Mouse (Mus musculus) cerebellum, adult 8-10 months (tissue): ENCODE results near the gene Rsrp1.
"Not testable (repeated sequence)": the region's sequence is repeated elsewhere in the genome, so short reads cannot be mapped to it uniquely, and the experiment has no call there.

Experiments used
- DNase-seq: peaks from one replicate; pipeline ENCODE4 v3.0.0; 2022

Rsrp1 gene

DNA sequence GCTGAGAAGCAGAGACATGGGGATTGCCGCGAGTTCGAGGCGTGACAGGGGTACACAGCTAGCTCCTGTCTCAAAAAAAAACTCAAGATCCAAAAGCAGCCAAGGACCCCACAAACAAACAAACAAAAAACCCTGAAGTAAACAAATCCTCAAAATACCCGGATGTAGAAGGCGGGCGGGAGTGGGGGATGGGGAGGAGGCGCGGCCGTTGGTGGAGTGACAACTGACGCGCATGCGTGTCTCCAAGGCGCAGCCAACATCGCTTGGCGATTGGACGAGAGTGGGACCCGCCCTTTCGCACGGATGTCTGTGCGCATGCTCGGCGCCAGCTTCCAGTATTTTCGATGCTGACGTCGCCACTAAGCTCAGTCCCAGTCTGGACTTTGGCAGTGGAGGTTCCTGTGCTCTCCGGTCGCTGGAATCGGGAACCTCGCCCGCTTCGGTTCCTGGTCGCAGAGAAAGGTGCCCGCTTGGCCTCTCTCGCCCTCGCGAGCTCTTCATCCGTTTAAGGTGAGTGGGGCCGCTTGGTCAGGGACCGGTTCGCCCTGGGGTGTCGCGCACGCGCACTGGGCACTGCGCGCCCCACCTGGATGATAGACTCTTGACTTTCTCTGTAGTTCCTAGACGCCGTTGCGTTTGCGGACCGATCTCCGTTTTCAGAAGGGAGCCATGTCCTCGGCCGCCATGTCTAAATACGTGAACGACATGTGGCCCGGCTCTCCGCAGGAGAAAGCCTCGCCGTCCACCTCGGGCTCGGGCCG lies at the start of gene Rsrp1:
Gene Rsrp1, plus strand, starts transcription at position 335 of the 761 bp plus-strand sequence.
- DNase-seq: peak; percentile 98

DNA sequence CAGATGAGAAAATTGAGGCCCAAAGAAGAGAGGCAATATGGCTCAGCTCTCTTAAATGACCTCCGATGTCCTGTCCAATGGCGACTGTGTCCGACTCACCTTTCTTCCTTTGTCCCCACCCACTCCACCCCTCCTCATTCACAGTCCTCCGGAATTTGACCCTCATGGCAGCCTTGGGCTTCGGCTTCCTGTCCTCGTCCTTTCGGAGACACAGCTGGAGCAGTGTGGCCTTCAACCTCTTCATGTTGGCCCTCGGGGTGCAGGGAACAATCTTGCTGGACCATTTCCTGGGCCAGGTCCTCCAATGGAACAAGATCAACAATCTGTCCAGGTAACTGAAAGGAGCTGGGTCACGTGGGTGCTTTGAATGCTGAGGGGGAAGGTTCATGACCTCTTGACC lies 47.2 kb upstream of the Rsrp1 start:
- no peak for DNase-seq

DNA sequence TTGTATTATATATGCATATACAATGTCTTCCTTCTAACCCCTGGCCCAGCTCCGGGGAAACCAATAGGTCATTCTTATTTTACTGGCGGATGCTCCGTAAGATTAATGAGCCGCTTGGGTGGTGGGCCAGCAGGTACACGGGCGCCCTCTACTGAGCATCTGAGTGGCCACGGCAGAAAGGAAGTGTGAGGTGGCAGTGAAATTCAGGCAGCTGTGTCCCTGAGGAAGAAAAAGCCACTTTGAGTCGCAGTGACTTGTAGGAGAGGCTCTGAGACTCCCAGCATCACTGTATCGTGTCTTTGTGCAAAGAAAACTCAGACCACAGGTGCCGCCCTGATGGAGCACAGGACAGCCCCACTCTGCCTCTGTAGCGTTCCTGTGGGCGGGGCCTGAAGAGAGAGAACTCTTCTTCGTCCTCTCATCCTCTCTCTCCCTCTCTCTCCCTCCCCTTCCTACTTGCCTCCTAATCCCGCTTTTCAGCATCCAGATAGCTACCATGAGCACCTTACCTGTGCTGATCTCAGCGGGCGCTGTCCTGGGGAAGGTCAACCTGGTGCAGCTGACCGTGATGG lies 43.9 kb upstream of the Rsrp1 start:
- peak; percentile 73 for DNase-seq

DNA sequence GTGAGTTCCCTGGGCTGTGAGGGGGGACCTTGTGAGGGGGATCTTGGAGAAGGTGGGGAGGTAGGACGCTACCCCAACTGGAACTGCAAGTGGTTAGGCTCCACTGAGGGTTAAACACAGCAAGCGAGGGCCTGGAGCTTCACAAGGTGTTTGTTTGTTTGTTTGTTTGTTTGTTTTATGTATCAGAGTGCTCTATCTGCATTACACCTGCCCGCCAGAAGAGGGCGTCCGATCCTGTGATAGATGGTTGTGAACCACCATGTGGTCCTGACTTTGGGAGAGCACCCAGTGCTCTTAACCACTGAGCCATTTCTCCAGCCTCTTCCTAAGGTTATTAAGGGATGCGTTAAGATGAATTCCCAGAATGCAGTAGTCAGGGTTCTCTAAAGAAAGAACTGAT lies 43.4 kb upstream of the Rsrp1 start:
- DNase-seq: no peak

DNA sequence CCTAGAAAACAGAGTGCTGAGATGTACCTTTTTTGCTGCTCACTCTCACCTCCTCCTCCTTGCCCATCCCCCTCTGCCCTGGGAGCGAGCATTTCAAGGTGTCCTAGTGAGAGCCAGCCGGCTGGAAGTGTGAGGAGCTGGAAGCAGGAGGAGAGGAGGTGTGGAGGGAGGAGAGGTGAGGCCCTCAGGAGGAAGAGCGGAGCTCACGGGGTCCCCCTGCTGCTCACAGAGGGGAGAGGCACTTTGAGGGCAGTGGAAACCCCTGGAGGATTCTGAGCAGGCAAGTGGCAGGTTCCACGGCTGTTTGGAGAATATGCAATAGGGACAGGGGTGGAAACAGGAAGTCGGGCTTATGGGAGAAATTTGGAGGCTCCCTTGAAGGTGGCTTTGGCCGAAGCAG lies 40.1 kb upstream of the Rsrp1 start:
- DNase-seq: peak; percentile 19

DNA sequence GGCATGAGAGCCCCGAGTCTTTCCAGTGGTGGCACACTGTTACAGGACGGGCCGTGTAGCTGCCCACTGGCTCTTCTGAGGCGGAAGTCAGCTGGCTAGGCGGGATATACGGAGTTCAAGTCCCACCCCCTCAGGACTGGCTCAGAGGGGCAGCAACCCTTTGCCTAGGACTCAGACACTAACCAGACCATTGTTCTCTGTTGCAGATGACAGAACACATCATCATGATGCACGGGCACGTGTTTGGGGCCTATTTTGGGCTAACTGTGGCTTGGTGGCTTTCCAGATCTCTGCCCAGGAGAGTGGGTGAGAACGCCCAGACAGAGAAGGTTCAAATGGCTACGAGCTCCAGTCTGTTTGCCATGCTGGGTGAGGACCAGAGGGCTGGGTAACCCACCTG lies 39.6 kb upstream of the Rsrp1 start:
- no peak for DNase-seq

DNA sequence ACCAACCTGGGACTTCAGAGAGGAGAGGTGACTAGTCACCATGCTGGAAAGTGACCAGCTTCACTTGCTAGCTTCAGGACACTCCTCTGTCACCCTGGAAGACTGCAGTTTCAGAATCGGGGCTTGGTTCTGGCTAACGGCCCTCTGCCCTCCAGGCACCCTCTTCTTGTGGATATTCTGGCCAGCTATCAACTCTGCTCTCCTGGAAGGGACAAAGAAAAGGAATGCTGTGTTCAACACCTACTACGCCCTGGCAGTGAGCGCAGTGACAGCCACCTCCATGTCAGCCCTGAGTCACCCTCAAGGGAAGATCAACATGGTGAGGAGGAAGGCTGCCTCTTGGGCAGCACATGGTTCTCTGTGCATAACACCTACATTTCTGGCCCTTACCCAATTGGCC lies 39.0 kb upstream of the Rsrp1 start:
- no peak for DNase-seq

DNA sequence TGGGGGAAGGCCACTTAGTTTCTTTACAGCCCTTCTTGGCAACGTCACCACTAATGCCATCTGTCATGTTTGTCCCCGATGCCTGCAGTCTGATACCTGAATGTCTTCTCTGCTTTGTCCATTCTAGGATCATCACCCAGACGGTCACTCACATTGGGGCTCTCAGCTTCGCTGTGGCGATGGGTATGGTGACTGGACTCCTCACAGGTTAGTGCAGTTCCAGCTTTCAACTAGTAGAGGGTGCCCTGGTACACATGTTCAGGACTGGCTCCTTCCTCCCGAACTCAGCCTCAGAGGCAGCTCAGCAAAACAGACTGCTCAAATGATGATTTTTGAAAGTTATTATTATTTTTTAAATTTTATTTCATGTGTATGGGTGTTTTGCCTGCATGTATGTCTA lies 31.3 kb upstream of the Rsrp1 start:
- peak; percentile 70 for DNase-seq

DNA sequence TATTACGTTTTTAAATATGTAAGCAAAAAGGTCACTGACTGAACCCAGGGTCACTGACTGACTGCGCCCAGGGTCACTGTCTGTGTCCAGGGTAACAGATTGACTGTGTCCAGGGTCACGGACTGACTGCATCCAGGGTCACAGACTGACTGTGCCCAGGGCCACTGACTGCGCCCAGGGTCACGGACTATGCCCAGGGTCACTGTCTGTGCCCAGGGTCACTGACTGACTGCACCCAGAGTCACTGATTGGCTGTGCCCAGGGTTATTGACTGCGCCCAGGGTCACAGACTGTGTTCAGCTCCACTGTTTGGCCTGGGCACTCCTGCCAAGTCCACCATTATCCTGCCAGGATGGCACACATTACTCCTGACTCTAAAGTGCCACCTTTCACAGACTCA lies 26.1 kb upstream of the Rsrp1 start:
- DNase-seq: no peak

DNA sequence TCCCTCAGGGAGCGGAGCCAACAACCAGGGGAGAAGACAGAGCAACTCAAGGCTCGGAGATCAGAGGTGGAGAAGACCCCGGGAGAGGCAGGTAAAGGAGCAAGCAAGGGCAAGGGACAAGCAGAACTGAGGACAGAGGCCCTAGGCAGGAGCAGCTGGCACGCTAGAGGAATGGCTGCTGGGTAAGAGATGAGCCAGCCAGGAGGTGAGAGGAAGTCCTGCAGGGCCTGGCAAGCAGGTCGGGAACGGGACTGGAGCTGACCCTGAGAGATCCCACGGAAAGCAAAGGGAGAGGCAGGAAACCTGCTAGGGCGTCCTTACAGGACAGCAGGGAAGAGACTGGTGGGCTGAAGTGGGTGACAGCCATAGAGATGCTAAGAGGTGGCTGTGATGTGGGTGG lies 22.3 kb upstream of the Rsrp1 start:
- DNase-seq: no peak

DNA sequence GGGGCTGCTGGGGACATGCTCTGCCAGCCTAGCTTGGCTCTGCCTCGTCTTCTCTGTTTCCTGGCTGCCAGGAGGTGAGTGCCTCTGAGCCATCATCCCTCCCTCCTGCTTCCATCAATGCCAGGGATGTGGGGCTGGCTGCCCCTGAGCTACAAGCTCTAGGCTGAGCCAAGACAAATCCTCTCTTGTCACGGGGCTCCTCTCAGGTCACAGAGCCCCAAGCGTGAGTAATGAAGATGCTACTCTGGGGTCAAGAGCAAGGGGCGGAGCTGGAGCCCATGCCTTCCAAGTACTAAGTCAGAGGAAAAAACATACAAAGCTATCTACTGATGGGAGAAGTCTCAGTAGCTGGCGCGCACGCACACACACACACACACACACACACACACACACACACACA lies 20.3 kb upstream of the Rsrp1 start:
- DNase-seq: no peak

DNA sequence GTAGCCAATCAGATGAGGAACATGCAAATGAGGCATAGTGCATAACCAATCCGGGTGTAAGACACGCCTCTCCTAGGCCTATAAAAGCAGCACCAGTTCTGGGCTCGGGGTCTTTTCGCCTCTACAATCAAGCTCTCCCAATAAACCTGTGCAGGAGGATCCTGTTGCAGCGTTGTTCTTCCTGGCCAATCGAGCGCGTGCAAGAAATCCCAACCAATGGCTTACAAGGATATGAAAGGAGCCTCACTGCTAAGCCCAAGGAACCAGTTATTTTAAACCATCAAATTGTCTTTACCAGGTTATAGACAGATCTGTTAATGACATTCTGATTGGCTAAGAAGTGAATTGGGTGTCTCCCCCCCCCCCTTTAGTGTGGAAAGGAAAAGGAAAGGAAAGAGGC lies 12.0 kb upstream of the Rsrp1 start:
- not testable (repeated sequence) for DNase-seq

DNA sequence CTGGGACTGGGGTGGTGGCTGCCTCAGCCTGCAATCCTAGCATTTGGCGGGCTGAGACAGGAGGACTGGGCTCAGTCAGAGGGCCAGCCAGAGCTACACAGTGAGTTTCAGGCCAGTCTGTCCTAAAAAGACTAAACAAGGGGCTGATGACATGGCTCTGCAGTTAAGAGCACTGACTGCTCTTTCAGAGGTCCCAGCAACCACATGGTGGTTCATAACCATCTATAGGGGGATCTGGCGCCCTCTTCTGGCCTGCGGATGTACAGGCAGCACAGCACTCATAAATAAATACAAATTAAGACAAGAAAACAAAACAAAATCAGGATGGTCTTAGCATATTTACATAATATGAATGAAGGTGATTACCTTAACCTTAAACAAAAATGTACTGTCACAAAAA lies 10.0 kb upstream of the Rsrp1 start:
- DNase-seq: peak; percentile 71

DNA sequence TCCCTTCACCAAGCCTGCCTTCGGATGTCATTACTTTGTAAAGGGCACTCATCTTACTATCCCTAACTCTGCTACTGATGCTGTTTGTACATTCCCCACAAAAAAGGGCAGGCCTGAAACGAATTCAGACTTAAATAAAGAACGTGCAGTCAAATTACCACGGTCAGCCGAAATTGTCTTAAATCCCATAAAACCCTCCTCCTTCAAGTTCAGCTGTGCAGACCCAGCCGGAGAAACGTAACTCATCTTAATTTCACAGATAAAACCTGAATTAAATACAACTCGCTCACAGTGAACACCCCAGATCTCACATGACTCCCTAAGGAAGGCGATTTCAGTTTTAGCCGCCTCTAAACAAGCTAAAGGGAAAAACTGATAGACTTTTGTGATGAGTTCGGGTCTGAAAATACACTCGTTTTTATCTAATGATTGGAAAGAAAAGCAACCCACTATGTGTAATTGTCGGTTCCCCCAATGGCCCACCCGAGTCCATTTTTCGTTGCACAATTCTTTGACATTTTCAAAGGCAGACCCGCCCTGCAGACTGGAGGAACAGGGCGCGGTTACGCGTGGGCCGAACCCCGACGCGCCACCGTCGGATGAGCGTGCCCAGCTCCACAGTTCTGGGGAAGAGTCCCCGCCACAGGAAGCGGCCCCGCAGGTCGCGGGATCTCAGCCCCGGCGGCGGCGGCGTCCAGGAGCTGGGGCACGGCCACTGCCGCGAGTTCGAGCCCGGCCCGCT lies 9.1 kb upstream of the Rsrp1 start:
- DNase-seq: no peak

DNA sequence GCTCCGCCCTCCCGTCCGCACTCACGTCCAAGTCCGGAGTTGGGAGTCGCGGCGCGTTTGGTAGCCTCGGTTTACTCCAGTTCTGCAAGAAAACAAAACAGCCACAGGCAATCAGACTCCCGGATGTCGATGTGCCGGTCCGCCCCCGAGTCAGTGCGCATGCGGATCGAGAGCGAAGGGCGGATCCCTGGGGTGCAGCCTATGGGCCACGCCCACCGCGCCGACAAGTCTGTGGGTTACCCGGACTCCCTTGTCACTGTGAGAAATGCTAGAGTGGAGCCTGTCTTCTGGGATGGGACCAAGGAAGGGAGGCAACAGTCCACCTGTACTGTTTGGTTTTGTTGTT lies 8.6 kb upstream of the Rsrp1 start, which contains the start of gene Tmem50a:
Gene Tmem50a, minus strand, starts transcription at position 161 of the 346 bp plus-strand sequence.
- DNase-seq: peak; percentile 76

DNA sequence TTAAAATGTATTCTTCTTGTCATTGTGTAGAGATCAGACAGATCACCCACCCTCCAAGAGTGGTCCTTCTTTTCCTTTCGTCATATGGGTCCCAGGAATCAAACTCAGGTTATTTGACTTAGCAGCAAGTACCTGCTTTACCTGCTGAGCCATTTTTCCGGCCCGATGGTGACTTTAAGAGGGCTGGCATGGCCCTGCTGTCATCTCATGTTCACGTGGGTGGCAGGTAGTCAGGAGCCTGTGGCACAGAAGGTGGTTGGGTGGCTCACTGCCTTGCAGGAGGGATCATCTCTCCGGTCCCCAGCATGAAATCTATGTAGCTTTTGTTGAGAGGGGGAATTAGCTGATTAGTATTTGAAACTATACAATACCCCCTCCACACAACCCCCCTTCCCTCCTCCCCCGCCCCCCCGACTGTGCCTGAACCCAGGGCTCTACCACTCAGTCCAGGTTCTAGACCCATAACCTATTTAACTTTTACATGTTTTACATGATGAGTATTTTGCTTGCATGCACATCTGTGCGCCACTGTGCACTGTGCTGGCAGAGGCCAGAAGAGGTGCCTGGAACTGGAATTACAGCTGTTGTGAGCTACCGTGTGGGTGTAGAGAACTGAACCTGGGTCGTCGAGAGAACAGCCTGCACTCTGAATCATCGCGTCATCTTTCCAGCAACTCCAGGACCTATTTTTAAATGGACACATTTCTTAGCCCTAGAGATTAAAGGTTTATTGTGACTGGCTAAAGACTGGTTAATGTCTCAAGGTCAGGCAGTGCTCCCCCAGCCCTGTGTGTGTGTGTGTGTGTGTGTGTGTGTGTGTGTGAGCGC lies 8.0 kb upstream of the Rsrp1 start:
- no peak for DNase-seq

DNA sequence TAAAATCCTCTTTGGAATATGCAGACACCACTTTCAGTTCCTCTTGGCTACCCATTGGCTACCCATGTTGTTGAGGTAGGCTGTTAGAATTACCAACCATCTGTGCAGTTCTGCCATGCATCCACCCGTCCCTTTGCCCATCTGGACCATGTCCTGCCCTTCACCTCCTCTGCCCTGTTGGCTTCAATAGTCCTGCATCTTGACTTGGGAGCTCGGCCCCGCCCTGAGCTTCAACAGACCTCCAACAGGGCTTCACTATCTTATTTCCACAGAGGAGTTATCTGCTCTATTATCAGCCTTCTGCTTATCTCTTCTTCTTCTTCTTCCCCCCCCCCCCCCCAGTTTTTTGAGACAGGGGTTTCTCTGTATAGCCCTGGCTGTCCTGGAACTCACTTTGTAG lies 6.2 kb upstream of the Rsrp1 start:
- no peak for DNase-seq

DNA sequence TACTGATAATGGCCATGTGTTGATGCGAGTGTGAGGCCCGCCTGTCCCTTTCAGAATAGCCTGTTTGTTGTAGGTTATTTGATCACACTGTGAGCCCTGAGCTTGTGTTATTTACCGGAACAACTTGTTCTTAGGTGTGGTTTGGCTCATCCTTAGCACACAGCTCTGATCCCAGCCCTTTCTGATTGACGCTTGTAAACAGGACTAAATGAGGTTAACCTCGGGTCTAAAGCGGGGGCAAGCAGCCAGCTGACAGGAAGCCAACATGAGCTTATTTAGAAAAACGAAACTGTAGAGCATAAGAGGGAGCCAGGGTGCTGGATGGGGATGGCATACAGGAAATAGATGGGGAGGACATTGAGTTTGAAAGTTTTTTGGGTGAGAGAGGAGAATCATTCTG lies 5.0 kb upstream of the Rsrp1 start:
- no peak for DNase-seq

DNA sequence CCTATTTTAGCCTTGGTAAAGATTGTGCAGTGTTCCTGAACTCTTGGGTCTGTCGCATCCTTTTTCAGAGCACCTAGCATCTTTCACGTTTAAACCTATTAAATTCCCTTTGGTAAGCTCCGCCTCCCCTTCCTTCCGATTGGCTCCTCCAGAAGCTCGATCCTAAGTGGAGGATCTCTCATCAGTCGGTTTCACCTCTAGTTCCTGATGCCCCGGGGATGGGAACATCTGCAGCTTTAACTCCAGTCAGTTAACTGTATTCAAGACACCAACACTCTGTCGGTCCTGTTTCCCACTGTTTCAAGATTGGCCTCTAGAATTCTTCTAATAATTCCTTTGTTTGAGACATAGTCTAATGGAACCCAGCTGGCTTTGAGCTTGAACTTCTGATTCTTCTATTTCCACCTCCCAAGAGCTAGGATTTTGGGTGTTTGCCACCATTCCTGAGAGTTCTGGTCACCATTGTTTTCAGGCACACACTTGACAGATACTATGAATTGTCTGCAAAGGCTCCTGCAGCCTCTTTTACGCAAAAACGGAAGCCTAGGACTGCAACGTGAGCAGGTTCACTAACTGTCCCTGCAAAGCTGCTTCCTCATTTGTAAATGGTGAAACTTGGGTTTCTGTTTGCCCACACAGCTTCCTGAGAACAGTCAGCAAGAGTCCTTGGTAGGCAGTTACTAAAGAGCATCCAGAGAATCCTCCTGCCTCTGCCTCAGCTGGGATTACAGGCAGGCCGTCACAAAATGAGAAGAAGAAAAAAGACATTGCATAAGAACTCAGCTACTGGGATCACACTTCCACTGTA lies 3.5 kb upstream of the Rsrp1 start:
- no peak for DNase-seq

DNA sequence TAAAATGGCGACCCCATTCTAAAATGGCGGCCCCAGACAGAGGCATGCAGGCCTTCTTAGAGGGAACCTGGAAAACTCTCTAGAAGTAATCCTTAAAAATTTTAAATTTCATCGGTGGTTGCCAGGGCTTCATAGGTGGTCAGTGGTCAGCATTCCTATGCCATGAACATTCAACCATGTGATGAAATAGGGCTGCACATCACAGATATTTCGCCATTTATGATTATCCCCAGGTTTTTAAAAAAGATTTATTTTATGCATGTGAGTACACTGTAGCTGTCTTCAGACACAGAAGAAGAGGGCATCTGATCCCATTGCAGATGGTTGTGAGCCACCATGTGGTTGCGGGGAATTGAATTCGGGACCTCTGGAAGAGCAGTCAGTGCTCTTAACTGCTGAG lies 2.8 kb upstream of the Rsrp1 start:
- DNase-seq: no peak

DNA sequence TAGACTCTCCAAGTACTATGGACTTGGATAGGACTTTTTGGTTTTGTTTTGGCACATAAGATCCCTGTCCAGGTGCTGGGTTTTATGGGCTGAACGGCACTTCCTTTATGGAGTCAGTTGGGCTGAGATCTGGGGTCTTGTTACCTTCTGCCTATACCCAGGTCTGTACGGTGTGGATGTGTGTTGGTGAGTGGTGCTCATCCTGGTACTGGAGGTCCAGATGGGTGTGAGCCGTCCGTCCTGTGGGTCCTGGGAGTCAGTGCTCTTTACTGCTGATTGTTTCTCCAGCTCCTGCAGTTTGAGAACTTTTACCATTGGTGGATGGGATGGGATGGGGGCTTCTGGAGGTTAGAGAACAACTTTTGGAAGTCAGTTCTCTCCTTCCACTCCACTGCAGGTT lies 1.7 kb upstream of the Rsrp1 start:
- DNase-seq: no peak

DNA sequence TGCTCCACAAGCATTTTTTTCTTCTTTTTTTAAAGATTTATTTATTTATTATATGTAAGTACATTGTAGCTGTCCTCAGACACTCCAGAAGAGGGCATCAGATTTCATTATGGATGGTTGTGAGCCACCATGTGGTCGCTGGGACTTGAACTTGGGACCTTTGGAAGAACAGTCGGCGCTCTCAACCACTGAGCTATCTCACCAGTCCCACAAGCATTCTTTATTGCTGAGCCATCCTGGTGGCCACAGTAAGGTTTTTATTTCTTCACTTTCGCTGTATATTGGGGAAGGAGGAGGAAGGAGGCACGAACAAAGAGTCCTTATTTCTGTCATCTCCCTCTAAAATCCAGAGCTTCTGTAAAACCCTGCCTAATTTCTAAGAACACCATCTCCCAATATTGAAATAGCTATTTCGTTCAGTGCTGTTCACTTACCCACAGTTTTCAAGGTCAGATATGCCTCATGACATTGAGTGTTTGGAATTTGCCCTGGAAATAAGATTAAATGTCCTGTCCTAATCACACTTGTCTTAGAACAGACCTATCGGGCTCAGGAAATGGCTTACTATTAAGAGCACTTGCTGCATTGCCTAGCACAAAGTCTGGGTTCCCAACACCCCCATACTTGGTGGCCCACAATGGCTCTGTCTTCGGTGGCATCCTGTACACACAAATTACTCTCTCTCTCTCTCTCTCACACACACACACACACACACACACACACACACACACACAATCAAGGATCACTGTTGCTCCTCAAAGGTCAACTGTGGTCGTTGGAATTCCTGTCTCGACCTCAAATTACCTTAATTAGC lies 1.1 kb upstream of the Rsrp1 start:
- DNase-seq: no peak
